Comparison of ENCODE assay signal across 30 mouse cellular contexts in genomic region chr9:121973207-121973606, GRCm38 (mm10). TPM values are rescaled to one million over a fixed set of nuclear protein-coding genes. Genes with fewer than 3 reads are reported as not detected.
A peak's percentile ranks its signal among the peaks of the same experiment; 100 is the strongest.
DNase-seq lines count a peak whose midpoint lies in the region; ATAC-seq and TF ChIP-seq lines count a peak whose summit lies in the region.
"Had no signal": no experiment of that assay in that cellular context is flagged by ENCODE, and none has a peak within 500 bp of the region (broad histone marks: within the 10 kb centered on the region; RNA-seq: fewer than 3 reads in every experiment).

No protein-coding gene starts in this region.

- H3K27me3 ChIP-seq in heart, embryonic 12.5 days (replicated peaks), result no peaks in the 10 kb centered on the region; the same call in 1 of the 2 replicates
- no peaks in the 10 kb centered on the region for H3K27me3 ChIP-seq in stomach, embryonic 16.5 days (ENCODE audit: control insufficient read depth, insufficient read depth, low read length)
- H3K27me3 ChIP-seq in kidney, embryonic 14.5 days (ENCODE audit: control insufficient read depth, insufficient read depth, low read length), result no peaks in the 10 kb centered on the region
- H3K27me3 ChIP-seq: embryonic facial prominence, embryonic 15.5 days; hindbrain, embryonic 13.5 days; neural tube, embryonic 13.5 days had no signal

- no peak for TF ChIP-seq CTCF in lung, adult 2 months (IDR thresholded peaks at IDR 0.05; ENCODE audit: insufficient read depth, low read length)

- no peak for TF ChIP-seq POLR2A in lung, adult 2 months (IDR thresholded peaks at IDR 0.05; ENCODE audit: borderline replicate concordance, extremely low read depth, low read depth, low read length)

- no peak overlapping the region for H3K4me2 ChIP-seq in heart, embryonic 12.5 days
- no peak overlapping the region for H3K4me2 ChIP-seq in stomach, embryonic 16.5 days (ENCODE audit: low read depth, low read length)
- no peak overlapping the region for H3K4me2 ChIP-seq in kidney, embryonic 14.5 days (replicated peaks; ENCODE audit: low read depth, low read length)
- H3K4me2 ChIP-seq: embryonic facial prominence, embryonic 15.5 days; hindbrain, embryonic 13.5 days; neural tube, embryonic 13.5 days had no signal

- H3K4me1 ChIP-seq in heart, embryonic 12.5 days (replicated peaks), result no peaks in the 10 kb centered on the region; the same call in 1 of the 2 replicates
- H3K4me1 ChIP-seq in lung, adult 2 months (ENCODE audit: control insufficient read depth, insufficient read depth, low read length), result no peaks in the 10 kb centered on the region
- peaks cover 7% of the 10 kb centered on the region; the same call in 1 of the 2 replicates for H3K4me1 ChIP-seq in stomach, embryonic 16.5 days (ENCODE audit: control insufficient read depth, insufficient read depth, low read length)
- H3K4me1 ChIP-seq in kidney, embryonic 14.5 days (ENCODE audit: control insufficient read depth, insufficient read depth, low read length), result no peaks in the 10 kb centered on the region
- H3K4me1 ChIP-seq: hindbrain, embryonic 13.5 days; neural tube, embryonic 13.5 days had no signal

- H3K9ac ChIP-seq in heart, embryonic 12.5 days, result no peak overlapping the region
- no peak overlapping the region for H3K9ac ChIP-seq in stomach, embryonic 16.5 days (ENCODE audit: low read length)
- H3K9ac ChIP-seq in kidney, embryonic 14.5 days (ENCODE audit: low read depth, low read length), result no peak overlapping the region
- H3K9ac ChIP-seq: embryonic facial prominence, embryonic 15.5 days; hindbrain, embryonic 13.5 days; neural tube, embryonic 13.5 days had no signal

- WGBS in heart, embryonic 12.5 days, result 52% methylated on average over 1 of the region's 1 CpGs
- WGBS in lung, adult 2 months, result 64% methylated on average over 1 of the region's 1 CpGs
- WGBS in stomach, embryonic 16.5 days, result 48% methylated on average over 1 of the region's 1 CpGs
- 72% methylated on average over 1 of the region's 1 CpGs for WGBS in kidney, embryonic 14.5 days

- no peaks in the 10 kb centered on the region for H3K36me3 ChIP-seq in heart, embryonic 12.5 days
- H3K36me3 ChIP-seq in stomach, embryonic 16.5 days (ENCODE audit: control insufficient read depth, insufficient read depth, low read length), result no peaks in the 10 kb centered on the region
- no peaks in the 10 kb centered on the region for H3K36me3 ChIP-seq in kidney, embryonic 14.5 days (ENCODE audit: control insufficient read depth, insufficient read depth, low read length)
- H3K36me3 ChIP-seq: embryonic facial prominence, embryonic 15.5 days; hindbrain, embryonic 13.5 days; neural tube, embryonic 13.5 days had no signal

- H3K27ac ChIP-seq in heart, embryonic 12.5 days (ENCODE audit: poor library complexity, severe bottlenecking), result no peak overlapping the region
- peak overlapping the region; percentile 5; the same call in 1 of the 2 replicates for H3K27ac ChIP-seq in stomach, embryonic 16.5 days (ENCODE audit: low read length)
- no peak overlapping the region for H3K27ac ChIP-seq in kidney, embryonic 14.5 days (ENCODE audit: low read depth, low read length)
- H3K27ac ChIP-seq: hindbrain, embryonic 13.5 days; neural tube, embryonic 13.5 days had no signal

- H3K4me3 ChIP-seq in heart, embryonic 12.5 days, result no peak overlapping the region
- H3K4me3 ChIP-seq in lung, adult 2 months (replicated peaks; ENCODE audit: extremely low read depth, low read depth, low read length), result no peak overlapping the region
- no peak overlapping the region for H3K4me3 ChIP-seq in stomach, embryonic 16.5 days (replicated peaks; ENCODE audit: low read length)
- H3K4me3 ChIP-seq in kidney, embryonic 14.5 days (ENCODE audit: low read length), result no peak overlapping the region
- H3K4me3 ChIP-seq: embryonic facial prominence, embryonic 15.5 days; hindbrain, embryonic 13.5 days; myocyte; neural tube, embryonic 13.5 days had no signal

- no peak for ATAC-seq in heart, embryonic 12.5 days (ENCODE audit: insufficient number of reproducible peaks, low FRiP score)
- no peak for ATAC-seq in stomach, embryonic 16.5 days (ENCODE audit: insufficient read depth, low FRiP score)
- ATAC-seq in kidney, embryonic 14.5 days (ENCODE audit: low FRiP score, low TSS enrichment), result no peak
- ATAC-seq: forebrain, embryonic 14.5 days; midbrain, embryonic 16.5 days had no signal

- H3K9me3 ChIP-seq in heart, embryonic 12.5 days (replicated peaks), result no peaks in the 10 kb centered on the region
- no peaks in the 10 kb centered on the region for H3K9me3 ChIP-seq in stomach, embryonic 16.5 days (replicated peaks; ENCODE audit: control insufficient read depth, low read length)
- H3K9me3 ChIP-seq in kidney, embryonic 14.5 days (ENCODE audit: control insufficient read depth, low read length), result no peaks in the 10 kb centered on the region
- H3K9me3 ChIP-seq: embryonic facial prominence, embryonic 15.5 days; hindbrain, embryonic 13.5 days; neural tube, embryonic 13.5 days had no signal

- DNase-seq in heart, adult 9 months (ENCODE audit: low spot score in 2 of 2), result peak; percentile 43
- DNase-seq in lung, postnatal 25 days (ENCODE audit: low spot score), result peak; percentile 33
- no peak for DNase-seq in lung, adult 2 months
- DNase-seq in gastrocnemius, postnatal 25 days, result peak; percentile 72
- DNase-seq: adrenal gland, adult 8-10 months; cerebellum, adult 9-11 months; kidney, adult 11 months; kidney, postnatal 4 days; left cerebral cortex, postnatal 4 days; lung, adult 18-20 months; thymus, adult 18-20 months; thymus, postnatal 4 days had no signal

RNA-seq across cellular contexts. Expression of gene Fam198a, which starts 22.4 kb away (rescaled TPM):
- 0.68 and 1.00 TPM in 2 replicates for polyA plus RNA-seq in heart, embryonic 12.5 days (2016; fragmentation: Nextera tagmentation; extraction: Ambion mirVana)
- polyA plus RNA-seq in lung, adult 2 months (2012; rRNA removed), result 5.8 and 8.4 TPM in 2 replicates
- 1 to 10 TPM; 1.3 to 1.6 TPM for total RNA-seq in gastrocnemius, postnatal 25 days (2021)
- polyA plus RNA-seq in stomach, embryonic 16.5 days (2015; fragmentation: Nextera tagmentation; extraction: Ambion mirVana), result 5.8 and 6.7 TPM in 2 replicates
- 0.73 and 1.0 TPM in 2 replicates for polyA plus RNA-seq in kidney, embryonic 14.5 days (2014; fragmentation: Nextera tagmentation; extraction: Ambion mirVana)
- total RNA-seq: common myeloid progenitor, adult 5-6 weeks had no signal
- polyA plus RNA-seq: C2C12 had no signal

RNA-seq across cellular contexts. Expression of gene Pomgnt2, which starts 23.7 kb away (rescaled TPM):
- 14.3 and 14.7 TPM in 2 replicates for polyA plus RNA-seq in heart, embryonic 12.5 days (2016; fragmentation: Nextera tagmentation; extraction: Ambion mirVana)
- polyA plus RNA-seq in lung, adult 2 months (2012; rRNA removed), result 14.5 and 14.8 TPM in 2 replicates
- 10 to 100 TPM in 1 of 2 experiments, 1 to 10 TPM in 1; 8.9 to 10.0 TPM for total RNA-seq in gastrocnemius, postnatal 25 days (2021)
- polyA plus RNA-seq in stomach, embryonic 16.5 days (2015; fragmentation: Nextera tagmentation; extraction: Ambion mirVana), result 15.6 and 16.2 TPM in 2 replicates
- 8.6 and 11.6 TPM in 2 replicates for polyA plus RNA-seq in kidney, embryonic 14.5 days (2014; fragmentation: Nextera tagmentation; extraction: Ambion mirVana)
- total RNA-seq: MEL had no signal

RNA-seq across cellular contexts. Expression of gene Cyp8b1, which starts 57.1 kb away (rescaled TPM):
- polyA plus RNA-seq in heart, embryonic 12.5 days (2016; fragmentation: Nextera tagmentation; extraction: Ambion mirVana), result not detected in 2 replicates
- polyA plus RNA-seq in lung, adult 2 months (2012; rRNA removed), result 0.90 and 1.1 TPM in 2 replicates
- not detected for total RNA-seq in gastrocnemius, postnatal 25 days (2021)
- 0.35 and 0.37 TPM in 2 replicates for polyA plus RNA-seq in stomach, embryonic 16.5 days (2015; fragmentation: Nextera tagmentation; extraction: Ambion mirVana)
- polyA plus RNA-seq in kidney, embryonic 14.5 days (2014; fragmentation: Nextera tagmentation; extraction: Ambion mirVana), result not detected in 2 replicates
- total RNA-seq: common myeloid progenitor, adult 5-6 weeks; layer of hippocampus, postnatal 14 days; left cerebral cortex, adult 8-10 months; left cerebral cortex, postnatal 4 days; megakaryocyte-erythroid progenitor cell, adult 5-6 weeks; MEL had no signal
- polyA plus RNA-seq: C2C12; embryonic facial prominence, embryonic 15.5 days; forebrain, embryonic 14.5 days; frontal cortex, adult 2 months; hindbrain, embryonic 13.5 days; kidney, embryonic 16.5 days; midbrain, embryonic 16.5 days; myocyte; neural tube, embryonic 13.5 days; stomach, embryonic 14.5 days had no signal
